Mouse (Mus musculus): ENCODE data around the gene Fhdc1.

The Fhdc1 gene

DNA sequence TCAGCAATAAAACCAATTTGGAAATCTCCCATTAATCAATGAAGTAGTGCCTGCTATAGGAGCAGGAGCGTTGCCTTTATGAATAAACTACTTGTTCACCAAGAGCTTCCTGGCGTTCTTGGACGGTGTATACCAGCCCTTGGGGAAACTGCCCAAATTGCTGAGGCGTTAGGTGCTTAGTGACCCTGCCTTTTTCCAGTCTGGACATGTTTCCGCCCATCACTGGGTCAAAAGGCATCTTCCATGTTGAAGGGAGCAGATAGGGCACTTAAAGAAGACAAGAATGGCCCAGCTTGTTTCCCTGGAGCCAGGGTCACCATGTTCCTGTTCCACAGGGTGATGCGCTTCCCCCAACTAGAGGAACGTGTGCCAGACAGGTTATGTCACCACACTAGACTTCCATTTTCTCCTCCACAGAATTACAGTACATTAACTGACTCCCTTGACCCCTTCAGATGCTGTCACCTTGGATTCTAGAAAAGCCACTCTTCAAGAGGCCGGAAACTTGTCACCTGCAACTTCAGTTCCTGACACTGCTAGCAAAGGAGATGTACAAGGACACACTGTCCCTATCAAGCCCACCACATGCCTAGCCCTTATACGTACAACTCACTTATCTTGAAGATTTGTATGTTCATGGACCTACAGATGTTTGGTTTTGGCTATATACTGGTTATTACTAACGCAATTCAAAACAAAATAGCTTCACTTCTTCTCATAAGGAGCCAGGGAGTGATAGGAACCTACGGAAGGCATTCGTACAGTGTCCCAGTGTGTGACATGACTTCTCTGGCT, 5.1 kb downstream of the Fhdc1 start:
- in situ Hi-C loops (cut with MboI, MseI) = loop anchor here (5.0 kb wide), 1 partner anchor 78 kb away; no protein-coding TSS in a partner anchor

DNA sequence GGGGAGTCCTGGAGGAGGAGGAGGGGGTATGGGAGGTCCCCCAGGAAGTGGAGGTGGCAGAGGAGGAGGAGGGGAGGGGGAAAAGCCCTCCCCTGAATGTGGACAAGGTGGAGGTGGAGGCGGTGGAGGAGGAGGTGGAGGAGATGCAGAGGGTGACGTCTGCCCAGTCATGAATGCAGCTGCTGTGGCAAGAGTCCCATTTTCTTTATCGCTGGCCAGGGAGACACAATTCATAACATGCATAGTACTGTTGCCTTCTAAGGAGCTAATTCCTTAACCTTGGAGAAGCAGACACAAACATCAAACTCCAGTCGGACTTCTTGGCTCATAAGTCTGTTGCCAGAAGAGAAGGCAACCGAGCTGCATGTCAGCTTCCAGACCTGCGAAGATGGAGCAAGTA, 5.8 kb downstream of the Fhdc1 start:
- in situ Hi-C loops (cut with MboI, MseI) = no loop called here

DNA sequence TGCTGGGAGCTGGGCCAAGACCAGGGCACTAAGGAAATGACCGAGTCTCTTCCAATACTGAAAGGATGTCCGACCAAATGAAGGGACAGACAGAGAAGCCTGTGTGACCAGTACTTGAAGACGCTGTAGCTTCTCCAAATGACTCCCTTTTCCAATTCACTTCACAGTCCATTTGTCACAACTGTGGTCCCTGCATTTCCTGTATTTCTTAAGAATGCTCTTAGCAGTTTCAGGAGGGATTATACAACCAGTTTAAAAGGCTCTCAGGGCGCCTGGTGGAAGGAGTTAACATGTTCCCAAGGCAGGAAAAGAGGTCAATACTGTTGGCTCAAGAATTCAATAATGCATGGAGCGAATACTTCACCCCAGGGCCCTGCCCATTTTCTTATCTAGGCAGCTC, 7.3 kb downstream of the Fhdc1 start:
- in situ Hi-C loops (cut with MboI, MseI) = no loop called here

DNA sequence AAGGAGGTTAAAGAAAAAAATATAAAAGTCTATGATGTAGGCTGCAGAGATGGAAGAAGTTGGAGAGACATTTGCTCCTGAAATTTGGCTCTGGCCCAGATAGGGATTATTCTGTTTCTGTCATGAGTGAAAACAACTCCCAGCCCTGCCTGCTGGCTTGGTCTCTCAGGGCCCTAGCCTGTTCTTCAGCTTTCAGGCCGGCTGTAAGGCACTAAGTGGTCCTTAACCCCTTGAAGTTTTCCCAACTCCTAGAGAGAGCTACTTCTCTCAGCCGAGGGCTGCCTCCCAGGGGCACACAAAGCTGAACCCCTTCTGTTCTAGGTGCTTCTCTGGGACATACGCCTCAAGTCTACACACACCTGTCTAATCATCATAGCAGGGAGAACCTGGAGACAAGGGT, 7.7 kb downstream of the Fhdc1 start:
- in situ Hi-C loops (cut with MboI, MseI) = no loop called here

- in situ Hi-C loops (cut with MboI, MseI) = no loop called here
Observed at GRCm38 (mm10) chr3:84471146-84471545, 9.1 kb downstream of the Fhdc1 start.

DNA sequence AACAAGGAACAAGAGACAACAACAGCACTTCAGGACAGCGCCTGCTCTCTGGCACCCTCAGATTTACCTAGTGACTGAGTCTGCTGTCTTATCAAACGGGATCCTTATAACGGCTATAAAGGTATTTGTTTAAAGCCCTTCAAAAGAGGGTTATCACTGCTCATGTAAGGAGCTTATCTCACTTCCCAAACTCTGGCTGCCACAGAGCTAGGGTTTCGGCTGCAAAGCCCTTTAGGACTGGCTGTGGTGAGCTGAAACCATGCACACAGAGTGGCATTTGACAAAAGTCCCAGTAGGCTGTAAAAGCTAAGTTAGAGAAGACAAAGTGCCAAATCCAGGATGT, 12.1 kb downstream of the Fhdc1 start:
- in situ Hi-C loops (cut with MboI, MseI) = no loop called here

- in situ Hi-C loops (cut with MboI, MseI) = no loop called here
Observed at GRCm38 (mm10) chr3:84467419-84468110, 12.7 kb downstream of the Fhdc1 start.

GRCm38 (mm10) chr3:84465822-84466500, 14.3 kb downstream of the Fhdc1 start:
- in situ Hi-C loops (cut with MboI, MseI) = no loop called here

DNA sequence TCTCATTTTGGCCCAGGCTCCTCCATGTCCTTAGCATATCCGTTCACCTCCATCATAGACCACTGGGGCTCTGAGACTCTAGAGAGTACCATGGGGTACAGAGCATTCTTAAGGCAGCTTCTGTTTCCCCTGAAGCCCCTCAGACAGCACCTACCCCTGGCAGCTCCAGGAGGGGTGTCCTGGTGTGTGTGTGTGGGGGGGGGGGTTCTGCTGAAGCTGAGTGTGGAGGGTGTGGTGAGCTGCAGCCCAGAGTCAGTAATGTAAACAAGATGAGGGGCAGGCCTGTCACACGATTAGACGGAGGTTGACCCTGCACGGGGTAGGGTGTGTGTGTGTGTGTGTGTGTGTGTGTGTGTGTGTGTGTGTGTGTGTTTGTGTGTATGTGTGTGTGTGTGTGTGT, 18.5 kb downstream of the Fhdc1 start:
- in situ Hi-C loops (cut with MboI, MseI) = no loop called here

DNA sequence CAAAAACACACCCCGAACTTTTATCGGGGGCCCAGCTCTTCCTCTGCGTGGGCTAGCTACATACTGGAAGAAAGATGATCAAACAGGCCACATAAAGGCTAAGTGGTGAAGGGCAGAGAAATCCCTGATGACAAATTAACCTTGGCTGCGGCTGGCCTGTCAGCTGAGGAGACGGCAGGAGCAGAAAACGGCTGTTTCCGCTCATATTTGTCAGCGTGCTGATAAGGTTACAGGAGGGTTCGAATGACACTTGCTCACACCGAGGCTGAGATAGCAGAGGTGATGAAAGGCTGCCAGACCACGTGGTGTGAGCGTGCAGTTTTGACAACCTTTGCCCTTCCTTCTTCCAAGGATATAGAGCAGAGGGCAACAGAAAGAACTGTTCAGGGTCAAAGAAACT, 19.3 kb downstream of the Fhdc1 start:
- in situ Hi-C loops (cut with MboI, MseI) = no loop called here

DNA sequence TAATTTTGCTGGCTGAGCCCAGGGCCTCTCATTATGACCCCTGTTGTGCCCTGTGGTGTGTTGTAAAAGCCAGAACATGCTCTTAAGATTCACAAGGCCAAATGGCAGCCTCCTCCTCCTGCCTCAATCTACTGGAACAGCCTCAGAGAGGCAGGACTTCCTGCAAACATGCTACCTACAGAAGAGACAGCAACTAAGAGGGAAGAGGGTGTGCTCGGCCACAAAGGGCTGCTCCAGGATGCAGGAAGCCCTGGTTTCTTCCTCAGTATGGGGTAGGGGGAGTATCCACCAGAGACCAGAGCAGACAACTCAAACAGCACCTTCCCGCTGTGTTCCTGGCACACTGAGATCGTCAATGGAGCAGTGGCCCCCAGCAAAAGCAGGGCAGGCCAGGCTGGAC, 19.7 kb downstream of the Fhdc1 start:
- in situ Hi-C loops (cut with MboI, MseI) = no loop called here

DNA sequence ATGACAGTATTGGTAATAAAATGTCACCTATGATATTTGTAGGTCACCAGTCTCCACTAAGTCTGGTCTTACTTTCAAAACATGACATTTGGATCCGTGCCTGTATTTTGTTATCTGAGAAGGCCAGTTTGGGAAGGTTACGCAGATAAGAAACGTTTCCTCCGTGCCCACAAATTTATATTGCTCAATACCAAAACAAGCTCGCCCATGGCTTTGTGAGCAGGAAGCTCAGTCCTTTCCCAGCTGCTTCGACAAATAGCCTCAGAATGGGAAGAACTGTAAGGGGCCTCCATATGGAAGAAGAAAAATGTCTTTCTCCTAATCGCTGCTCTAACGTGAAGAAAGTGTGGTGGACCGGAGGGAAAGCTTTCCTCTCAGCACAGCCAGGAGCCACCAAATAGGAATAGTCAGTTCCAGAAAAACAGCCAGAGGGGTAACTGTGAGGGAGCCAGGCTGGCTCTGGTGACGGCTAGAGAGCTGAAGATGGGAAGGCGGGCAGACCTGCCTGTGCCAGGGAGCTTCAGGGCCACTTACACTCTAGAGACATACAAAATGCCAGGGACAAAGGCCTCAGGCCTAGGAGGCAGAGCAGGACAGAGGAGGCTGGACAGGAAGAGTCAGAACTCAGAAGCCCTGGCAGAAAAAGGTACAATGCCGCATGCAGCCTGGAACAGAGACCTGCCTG, 24.4 kb downstream of the Fhdc1 start:
- in situ Hi-C loops (cut with MboI, MseI) = no loop called here

DNA sequence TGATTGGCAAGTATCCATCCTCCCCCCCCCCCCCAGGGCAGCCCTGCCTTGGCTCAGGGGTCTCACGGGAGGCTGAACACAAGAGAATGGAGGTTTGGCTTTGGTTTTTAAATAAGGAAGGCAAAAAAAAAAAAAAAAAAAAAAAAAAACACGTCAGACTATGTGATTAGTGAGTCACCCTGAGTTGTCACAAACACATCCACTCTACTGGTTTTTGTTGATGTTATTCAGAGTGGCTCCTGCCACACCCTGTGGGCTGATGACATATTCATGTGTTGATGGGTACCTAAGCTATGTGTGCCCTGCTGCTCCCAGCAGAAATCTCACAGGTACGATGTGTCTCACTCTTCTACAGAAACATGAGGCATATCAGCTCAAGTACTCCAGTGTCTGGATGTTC, 29.6 kb downstream of the Fhdc1 start:
- in situ Hi-C loops (cut with MboI, MseI) = no loop called here

DNA sequence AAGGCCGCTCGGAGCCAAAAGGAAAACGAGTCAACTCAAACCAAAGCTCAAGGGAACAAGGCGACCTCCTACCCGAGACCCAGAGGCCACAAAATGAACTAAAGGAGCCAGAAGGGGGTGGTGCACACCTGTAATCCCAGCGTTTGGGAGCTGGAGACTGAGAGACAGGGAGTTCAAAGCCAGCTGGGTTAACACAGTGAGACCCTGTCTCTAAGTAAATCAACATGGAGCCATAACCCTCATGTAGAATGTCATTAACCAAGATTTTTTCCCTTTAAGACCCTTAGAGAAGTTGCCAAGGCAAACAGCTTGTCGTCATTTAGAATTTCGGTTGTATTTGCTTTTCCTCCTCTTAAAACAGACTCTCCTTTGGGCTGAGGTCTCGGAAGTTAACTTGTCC, 31.2 kb downstream of the Fhdc1 start:
- in situ Hi-C loops (cut with MboI, MseI) = no loop called here

DNA sequence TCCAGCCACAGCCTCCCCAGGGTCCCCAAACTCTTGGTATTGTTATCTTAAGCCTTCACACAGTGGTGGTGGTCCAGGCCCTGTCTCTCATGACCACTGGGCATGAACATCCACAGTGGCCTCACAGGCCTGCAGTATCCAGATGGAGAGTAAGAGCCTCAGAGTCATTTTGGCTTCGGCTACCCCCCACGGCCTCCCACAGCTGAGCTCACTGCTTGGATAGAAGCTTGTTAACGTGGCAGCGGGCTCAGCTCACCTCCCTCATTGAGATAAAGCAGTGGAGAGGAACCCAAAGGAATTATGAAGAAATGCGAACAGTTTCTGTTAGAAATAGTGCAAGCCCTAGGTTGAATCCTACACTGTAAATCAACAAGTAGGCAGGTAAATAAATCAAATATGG, 32.4 kb downstream of the Fhdc1 start:
- in situ Hi-C loops (cut with MboI, MseI) = no loop called here

DNA sequence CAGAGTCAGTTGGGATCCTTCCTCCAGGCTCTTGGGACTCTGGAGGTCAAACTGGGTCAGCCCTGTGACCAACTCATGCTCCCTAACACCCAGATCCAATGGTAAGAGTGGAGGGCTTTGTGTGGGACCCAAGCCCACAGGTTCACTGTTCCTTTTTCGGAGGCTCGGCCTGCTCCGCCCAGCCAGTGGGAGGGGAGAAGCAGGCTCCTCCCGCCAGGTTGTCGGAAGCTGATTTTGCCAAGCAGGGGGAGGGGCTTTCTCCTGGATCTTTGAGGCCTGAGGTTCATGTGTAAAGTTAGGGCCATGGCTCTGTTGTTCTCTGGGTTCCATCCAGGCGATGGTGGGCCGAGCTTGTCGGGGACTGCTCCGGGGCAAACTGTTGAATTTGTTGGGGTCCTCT, 34.4 kb downstream of the Fhdc1 start:
- in situ Hi-C loops (cut with MboI, MseI) = no loop called here

DNA sequence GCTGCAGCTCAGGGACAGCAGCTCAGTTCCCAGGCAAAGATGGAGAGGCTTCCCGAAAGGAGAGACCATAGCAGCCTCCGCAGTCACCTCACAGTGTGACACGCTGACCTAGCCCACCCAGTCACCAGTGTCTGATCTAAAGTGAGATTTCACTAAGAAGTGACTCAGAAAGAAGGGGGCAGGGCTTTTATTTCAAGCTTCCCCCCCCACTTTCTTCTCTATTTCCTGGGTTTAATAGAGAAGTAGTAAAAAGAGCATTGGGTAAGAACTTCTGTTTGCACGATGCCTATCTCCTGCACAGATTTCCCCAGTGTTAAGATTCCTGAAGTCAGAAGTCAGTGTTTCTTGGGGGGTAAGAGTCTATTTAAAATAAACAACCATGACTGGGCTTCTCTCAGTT, 37.3 kb downstream of the Fhdc1 start:
- in situ Hi-C loops (cut with MboI, MseI) = no loop called here

DNA sequence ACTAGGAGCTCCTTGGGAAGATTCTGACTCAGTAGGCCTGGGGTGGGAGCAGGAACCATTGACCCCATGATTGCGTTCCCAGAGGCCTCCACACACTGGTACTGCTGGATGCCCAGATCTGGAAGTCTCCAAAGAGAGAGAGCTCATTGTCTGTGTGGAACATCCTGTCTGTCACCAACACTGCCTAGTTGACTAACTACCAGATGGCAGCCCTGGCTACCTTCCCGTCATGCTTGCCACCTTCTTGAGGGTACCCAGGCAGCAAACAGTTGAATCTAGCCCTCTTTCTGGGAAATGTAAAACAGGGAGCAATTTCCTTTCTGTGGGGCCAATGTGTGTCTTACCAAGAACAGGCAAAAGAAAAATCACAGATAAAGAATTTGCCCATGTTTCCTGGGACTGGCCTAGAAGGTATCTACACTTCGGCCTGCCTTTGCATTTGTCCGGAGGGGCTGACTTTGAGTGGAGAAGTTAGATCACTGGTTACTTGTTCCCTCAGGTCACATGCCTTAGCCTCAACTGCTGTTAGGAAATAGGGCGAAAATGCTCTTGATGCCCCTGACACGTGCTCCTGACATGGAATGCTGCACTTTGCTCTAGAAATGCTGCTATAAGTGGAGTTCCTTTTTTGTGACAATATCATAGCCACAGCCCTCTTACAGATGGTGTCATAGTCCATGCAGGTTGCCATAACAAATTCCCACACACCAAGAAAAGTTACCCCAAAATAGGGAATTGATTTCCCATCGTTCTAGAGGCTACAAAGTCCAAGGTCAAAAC, 40.6 kb downstream of the Fhdc1 start:
- in situ Hi-C loops (cut with MboI, MseI) = loop anchor here (5.0 kb wide), 1 partner anchor 92 kb away; no protein-coding TSS in a partner anchor

- in situ Hi-C loops (cut with MboI, MseI) = loop anchor here (5.0 kb wide), 1 partner anchor 92 kb away; no protein-coding TSS in a partner anchor
Observed at GRCm38 (mm10) chr3:84438840-84439239, 41.4 kb downstream of the Fhdc1 start.

DNA sequence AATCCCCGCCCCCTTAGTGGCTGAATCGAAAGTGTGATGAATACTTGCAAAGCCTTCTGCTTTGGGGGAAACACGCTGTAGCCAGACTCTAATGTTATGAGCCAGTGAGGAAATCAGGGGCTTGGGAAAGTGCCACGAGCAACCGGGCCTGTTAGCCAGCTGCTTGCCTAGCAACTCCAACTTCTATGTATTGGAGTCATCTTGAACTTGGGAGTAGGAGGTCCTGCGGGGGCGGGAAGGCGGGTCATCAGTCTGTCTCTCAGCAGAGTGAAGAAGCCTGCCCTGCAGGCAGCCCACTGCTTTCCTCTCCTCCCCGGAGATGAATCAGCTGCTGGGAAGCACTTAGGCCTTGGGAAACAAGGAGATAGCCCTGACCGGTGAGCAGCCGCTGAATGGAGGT, 42.1 kb downstream of the Fhdc1 start:
- in situ Hi-C loops (cut with MboI, MseI) = loop anchor here (5.0 kb wide), 1 partner anchor 91 kb away; no protein-coding TSS in a partner anchor

DNA sequence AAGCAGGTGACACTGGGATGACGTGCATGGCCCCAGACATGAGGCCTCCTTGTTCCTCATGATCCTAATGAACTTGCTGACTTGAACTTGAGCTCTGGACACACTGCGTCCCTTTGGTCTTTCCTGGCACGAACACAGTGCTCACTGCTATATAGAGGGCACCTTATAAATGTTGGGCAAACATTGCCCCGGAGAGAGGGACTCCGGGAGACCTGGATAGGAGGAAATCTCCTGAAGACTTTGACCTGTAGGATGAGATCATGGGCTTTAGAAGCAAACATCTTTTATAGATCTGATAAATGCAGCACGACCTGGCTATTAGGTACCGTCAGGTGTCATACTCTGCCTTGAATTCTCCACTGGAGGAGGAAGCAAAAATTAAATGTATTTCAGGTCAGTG, 43.3 kb downstream of the Fhdc1 start:
- in situ Hi-C loops (cut with MboI, MseI) = loop anchor here (5.0 kb wide), 1 partner anchor 90 kb away; no protein-coding TSS in a partner anchor
